Mouse (Mus musculus) C2C12 (cell line): ENCODE results near the gene Pde4c.

Source experiments
- CEBPB ChIP-seq: IDR thresholded peaks from one replicate; pipeline ENCODE4 v1.6.1; 2011; ENCODE audit warnings: low read depth, mild to moderate bottlenecking, control low read depth, moderate library complexity
- CTCF ChIP-seq: IDR thresholded peaks from one replicate; pipeline ENCODE4 v1.5.1; 2011; ENCODE audit not compliant: control insufficient read depth, insufficient read depth, insufficient read length
- MAX ChIP-seq: IDR thresholded peaks from one replicate; pipeline ENCODE4 v1.6.1; 2011; ENCODE audit warnings: mild to moderate bottlenecking, control low read depth
- MYOD1 ChIP-seq: IDR thresholded peaks from one replicate; pipeline ENCODE4 v1.6.1; 2011; ENCODE audit warnings: low read depth; ENCODE audit not compliant: control insufficient read depth, insufficient read length
- USF1 ChIP-seq: IDR thresholded peaks from one replicate; pipeline ENCODE4 v1.6.1; 2011; ENCODE audit warnings: low read depth, mild to moderate bottlenecking, control low read depth, moderate library complexity

DNA sequence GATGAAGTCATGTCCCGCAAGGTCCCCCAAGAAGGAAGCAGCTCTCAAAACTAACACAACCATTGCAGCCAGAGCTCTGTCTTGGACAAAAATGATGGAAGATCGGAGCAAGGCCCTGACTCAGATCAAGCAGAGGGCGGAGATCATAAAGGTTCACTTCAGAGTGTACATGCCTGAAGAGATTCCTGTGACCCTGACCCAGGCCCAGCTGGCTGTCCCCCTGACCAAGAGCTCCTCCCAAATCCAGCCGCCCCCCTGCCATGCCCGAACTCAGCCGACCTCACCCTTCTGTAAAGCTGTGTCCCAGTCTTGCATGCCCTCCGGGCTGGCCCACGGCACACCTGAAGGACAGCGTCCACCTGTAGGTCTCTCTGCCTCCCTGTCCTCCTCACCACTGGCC is 13.7 kb upstream of the Pde4c start:
- TF ChIP-seq CTCF (no peak), MYOD1 (no peak), USF1 (no peak), MAX (no peak), CEBPB (no peak)
